Mouse (Mus musculus) heart, embryonic 14.5 days (tissue): ENCODE data around the gene Cep112. TPM values are rescaled to one million over a fixed set of nuclear protein-coding genes. Genes with fewer than 3 reads are reported as not detected.
"Not testable (repeated sequence)": the region's sequence is repeated elsewhere in the genome, so short reads cannot be mapped to it uniquely, and the experiment has no call there.

Source experiments
- ATAC-seq: fragments of 200-750 bp; cut with Nextera tagmentation; 2 replicates; pipeline ENCODE4 v1.8.0; 2017; ENCODE audit warnings: low read depth, moderate TSS enrichment; ENCODE audit not compliant: insufficient number of reproducible peaks, insufficient read depth, low FRiP score
- H3K27ac ChIP-seq, 2 experiments: fragments of 200-500 bp in 1 of 2; fragments of 300-500 bp in 1 of 2; sonication (generic) in 1 of 2; replicated peaks in 1 of 2; 2 replicates each; pipeline ENCODE4 v1.5.1; 2012 to 2014; ENCODE audit warnings: low read depth in 2 of 2, low read length in 2 of 2, control low read depth in 1 of 2, mild to moderate bottlenecking in 1 of 2, mixed read lengths in 1 of 2; ENCODE audit not compliant: control insufficient read depth in 1 of 2, insufficient read depth in 1 of 2
- H3K27me3 ChIP-seq: fragments of 300-500 bp; sonication (generic); 2 replicates; pipeline ENCODE4 v1.6.1; 2014; ENCODE audit warnings: mild to moderate bottlenecking, low read length, control low read depth; ENCODE audit not compliant: control insufficient read depth, insufficient read depth
- H3K36me3 ChIP-seq: fragments of 300-500 bp; sonication (generic); 2 replicates; pipeline ENCODE4 v1.6.1; 2014; ENCODE audit warnings: mild to moderate bottlenecking, control low read depth, low read length, mixed read lengths; ENCODE audit not compliant: control insufficient read depth, insufficient read depth
- H3K4me1 ChIP-seq, 2 experiments: fragments of 200-500 bp in 1 of 2; fragments of 300-500 bp in 1 of 2; sonication (generic) in 1 of 2; 2 replicates each; pipeline ENCODE4 v1.6.1; 2012 to 2014; ENCODE audit warnings: low read length in 2 of 2, control low read depth in 1 of 2, mixed read lengths in 1 of 2; ENCODE audit not compliant: control insufficient read depth in 2 of 2, insufficient read depth in 2 of 2
- H3K4me2 ChIP-seq: fragments of 300-500 bp; sonication (generic); 2 replicates; pipeline ENCODE4 v1.6.1; 2014; ENCODE audit warnings: mild to moderate bottlenecking, low read length
- H3K4me3 ChIP-seq, 2 experiments: fragments of 200-500 bp in 1 of 2; fragments of 300-500 bp in 1 of 2; sonication (generic) in 1 of 2; 2 replicates each; pipeline ENCODE4 v1.5.1; 2012 to 2014; ENCODE audit warnings: low read length in 2 of 2, mild to moderate bottlenecking in 2 of 2, control low read depth in 1 of 2, low read depth in 1 of 2, moderate library complexity in 1 of 2; ENCODE audit not compliant: control insufficient read depth in 1 of 2, insufficient read depth in 1 of 2
- H3K9ac ChIP-seq: fragments of 300-500 bp; sonication (generic); 2 replicates; pipeline ENCODE4 v1.6.1; 2014; ENCODE audit warnings: mild to moderate bottlenecking, low read length
- H3K9me3 ChIP-seq: fragments of 300-500 bp; sonication (generic); 2 replicates; pipeline ENCODE4 v1.6.1; 2016; ENCODE audit warnings: low read length, control low read depth; ENCODE audit not compliant: control insufficient read depth
- WGBS: fragments of 180-500 bp; shearing (Covaris S2); extraction: QIAGEN DNeasy Blood & Tissue Kit; methylation state at CpG from one replicate; pipeline ENCODE4 v1.1.7; 2014; 5-methylcytosine and 5-hydroxymethylcytosine counted together
- polyA plus RNA-seq: library from polyadenylated mRNA; unstranded; fragments of >200 nt; fragmentation: Nextera tagmentation; extraction: Ambion mirVana; gene quantifications from 2 replicates; pipeline ENCODE4 v1.2.1, GENCODE M21; 2014

Cep112 gene
- polyA plus RNA-seq, 1 experiment from 2014 or later, result 9.2 TPM

GRCm38 (mm10) chr11:108858846-108859245 is 433.9 kb downstream of the Cep112 start:
- Histone ChIP-seq H3K4me1 (no peaks in the 10 kb centered on the region), H3K4me2 (no peak overlapping the region), H3K27ac (no peak overlapping the region), H3K27me3 (no peaks in the 10 kb centered on the region), H3K9me3 (no peaks in the 10 kb centered on the region), H3K4me3 (no peak overlapping the region), H3K36me3 (no peaks in the 10 kb centered on the region), H3K9ac (no peak overlapping the region)
- ATAC-seq, result no peak
- 88% methylated on average over 6 of the region's 6 CpGs for WGBS

- H3K27me3 ChIP-seq, result no peaks in the 10 kb centered on the region
- no peaks in the 10 kb centered on the region for H3K4me1 ChIP-seq
- no peak overlapping the region for H3K4me2 ChIP-seq
- no peak overlapping the region for H3K27ac ChIP-seq
- no peaks in the 10 kb centered on the region for H3K9me3 ChIP-seq
- no peaks in the 10 kb centered on the region for H3K36me3 ChIP-seq
- no peak overlapping the region for H3K4me3 ChIP-seq
- 75% methylated on average over 6 of the region's 6 CpGs for WGBS
- no peak for ATAC-seq
- H3K9ac ChIP-seq, result no peak overlapping the region
These were observed 437.4 kb downstream of the Cep112 start for GRCm38 (mm10) chr11:108862360-108862759.

GRCm38 (mm10) chr11:108865746-108866145 is 440.8 kb downstream of the Cep112 start:
- no peaks in the 10 kb centered on the region for H3K27me3 ChIP-seq
- no peak overlapping the region for H3K4me2 ChIP-seq
- no peak overlapping the region for H3K9ac ChIP-seq
- WGBS, result 23% methylated on average over 8 of the region's 8 CpGs
- no peaks in the 10 kb centered on the region for H3K4me1 ChIP-seq
- H3K4me3 ChIP-seq, result no peak overlapping the region
- H3K27ac ChIP-seq, result no peak overlapping the region
- ATAC-seq, result no peak
- H3K36me3 ChIP-seq, result no peaks in the 10 kb centered on the region
- no peaks in the 10 kb centered on the region for H3K9me3 ChIP-seq

GRCm38 (mm10) chr11:108867538-108867937 is 442.5 kb downstream of the Cep112 start:
- H3K4me2 ChIP-seq, result no peak overlapping the region
- 87% methylated on average over 6 of the region's 6 CpGs for WGBS

GRCm38 (mm10) chr11:108871284-108871683 is 446.3 kb downstream of the Cep112 start:
- ATAC-seq, H3K4me3 ChIP-seq, H3K4me1 ChIP-seq, H3K9me3 ChIP-seq, H3K27ac ChIP-seq, H3K27me3 ChIP-seq, H3K4me2 ChIP-seq, H3K9ac ChIP-seq, H3K36me3 ChIP-seq: not testable (repeated sequence)
- WGBS, result 86% methylated on average over 1 of the region's 1 CpGs

More at GRCm38 (mm10) chr11:108867538-108867937, 442.5 kb downstream of the Cep112 start:
- no peak for ATAC-seq
- Histone ChIP-seq H3K36me3 (no peaks in the 10 kb centered on the region), H3K27ac (no peak overlapping the region), H3K4me1 (no peaks in the 10 kb centered on the region), H3K4me3 (no peak overlapping the region), H3K9ac (no peak overlapping the region), H3K27me3 (no peaks in the 10 kb centered on the region), H3K9me3 (no peaks in the 10 kb centered on the region)

- no peak for ATAC-seq
- Histone ChIP-seq H3K9ac (no peak overlapping the region), H3K9me3 (no peaks in the 10 kb centered on the region), H3K4me2 (no peak overlapping the region), H3K27me3 (no peaks in the 10 kb centered on the region), H3K27ac (no peak overlapping the region), H3K36me3 (no peaks in the 10 kb centered on the region), H3K4me3 (no peak overlapping the region), H3K4me1 (no peaks in the 10 kb centered on the region)
- WGBS, result 86% methylated on average over 3 of the region's 3 CpGs
These were observed 446.8 kb downstream of the Cep112 start for GRCm38 (mm10) chr11:108871748-108872147.

GRCm38 (mm10) chr11:108876633-108877205 is 451.7 kb downstream of the Cep112 start:
- Histone ChIP-seq H3K9ac (no peak overlapping the region), H3K4me1 (no peaks in the 10 kb centered on the region), H3K27ac (no peak overlapping the region), H3K4me3 (no peak overlapping the region), H3K4me2 (no peak overlapping the region), H3K36me3 (no peaks in the 10 kb centered on the region), H3K9me3 (no peaks in the 10 kb centered on the region), H3K27me3 (no peaks in the 10 kb centered on the region)
- no peak for ATAC-seq
- 70% methylated on average over 7 of the region's 7 CpGs for WGBS

GRCm38 (mm10) chr11:108877520-108877919 is 452.5 kb downstream of the Cep112 start:
- no peaks in the 10 kb centered on the region for H3K9me3 ChIP-seq
- no peak overlapping the region for H3K4me2 ChIP-seq
- H3K9ac ChIP-seq, result no peak overlapping the region
- WGBS, result 67% methylated on average over 5 of the region's 5 CpGs
- H3K27ac ChIP-seq, result no peak overlapping the region
- no peaks in the 10 kb centered on the region for H3K27me3 ChIP-seq
- no peak for ATAC-seq
- no peak overlapping the region for H3K4me3 ChIP-seq
- no peaks in the 10 kb centered on the region for H3K4me1 ChIP-seq
- no peaks in the 10 kb centered on the region for H3K36me3 ChIP-seq
